Mouse (Mus musculus) liver, adult 2 months (tissue): Measurements from ENCODE around the gene Tdo2.

ENCODE experiments used
- CTCF ChIP-seq: fragments of 200-500 bp; IDR thresholded peaks from 2 replicates; pipeline ENCODE4 v1.5.1; 2011; ENCODE audit warnings: low read depth, low read length, control low read depth
- POLR2A ChIP-seq: fragments of 200-500 bp; IDR thresholded peaks from 2 replicates; pipeline ENCODE4 v1.6.1; 2011; ENCODE audit warnings: low read length, control low read depth; ENCODE audit not compliant: insufficient read depth; ENCODE audit errors: extremely low read depth

DNA sequence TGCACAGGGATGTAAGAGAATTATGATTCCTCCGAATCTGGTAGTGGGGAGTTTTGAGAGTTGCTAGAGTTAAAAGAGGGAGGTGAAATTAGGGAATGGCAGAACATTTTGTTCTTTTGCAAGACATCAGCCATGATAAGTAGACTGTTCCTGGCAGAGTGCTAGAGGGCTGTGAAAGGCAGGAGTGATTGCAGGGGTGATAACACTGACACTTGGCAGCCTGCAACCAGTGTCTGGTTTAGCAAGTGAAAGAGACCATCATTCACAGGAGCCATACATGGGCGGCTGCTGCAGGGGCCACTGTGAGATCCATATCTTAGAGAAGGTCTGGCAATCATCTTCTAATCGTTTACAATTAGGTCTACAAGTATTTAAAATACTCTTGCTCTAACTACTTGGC is 37.1 kb downstream of the Tdo2 start:
- TF ChIP-seq POLR2A (no peak), CTCF (no peak)
